Mouse (Mus musculus) erythroblast, adult 5-6 weeks (primary cell): ENCODE results near the gene Ncoa6. TPM values are rescaled to one million over a fixed set of nuclear protein-coding genes. Genes with fewer than 3 reads are reported as not detected.

Experiments
- ATAC-seq: replicated peaks from 2 replicates; pipeline ENCODE4 v1.8.0; 2016; ENCODE audit warnings: moderate number of reproducible peaks, mild to moderate bottlenecking, moderate TSS enrichment, inconsistent platforms; ENCODE audit not compliant: poor library complexity, low FRiP score, severe bottlenecking
- total RNA-seq, 2 experiments: library from RNA; stranded (forward) in 1 of 2; stranded (reverse) in 1 of 2; fragments of 150-400 nt in 1 of 2; fragments of 200-764, 138-1000 nt in 1 of 2; gene quantifications; 2 replicates each; pipeline versions ENCODE4 v1.2.3 to v1.2.4; 2015 to 2017; ENCODE audit warnings: low replicate concordance in 2 of 2

Ncoa6 gene
- total RNA-seq (2015; ENCODE audit: low replicate concordance), result 29.6 and 35.9 TPM in 2 replicates
- 7.2 and 13.7 TPM in 2 replicates for total RNA-seq (2017; ENCODE audit: low replicate concordance)

DNA sequence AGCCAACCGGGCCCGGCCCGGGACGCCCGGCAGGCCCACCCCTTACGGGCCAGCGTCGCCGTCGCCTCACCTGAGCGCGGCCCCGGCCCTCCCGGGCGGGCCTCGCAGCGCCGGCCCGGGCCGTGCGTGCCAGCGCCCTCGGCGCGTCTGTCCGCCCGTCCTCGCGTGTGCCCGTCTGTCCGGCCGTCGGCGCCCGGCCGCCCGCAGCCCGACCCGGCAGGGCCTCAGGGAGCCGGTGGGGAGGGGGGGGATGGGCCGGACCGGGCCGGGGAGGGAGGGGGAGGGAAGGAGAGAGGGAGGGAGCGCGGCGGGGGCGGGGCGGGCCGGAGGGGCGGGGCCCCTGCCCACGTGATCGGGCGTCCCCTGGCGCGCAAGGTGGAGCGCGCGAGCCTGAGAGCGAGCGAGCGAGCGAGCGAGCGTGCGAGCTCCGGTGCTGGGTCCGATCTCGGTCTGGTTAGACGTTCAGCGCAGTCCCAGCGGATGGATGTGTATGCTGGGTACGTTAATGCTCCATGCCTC, at the start of gene Ncoa6:
TSS of gene Ncoa6 (minus strand) at position 325 of the 519 bp plus-strand sequence.
- peak; percentile 84 for ATAC-seq

DNA sequence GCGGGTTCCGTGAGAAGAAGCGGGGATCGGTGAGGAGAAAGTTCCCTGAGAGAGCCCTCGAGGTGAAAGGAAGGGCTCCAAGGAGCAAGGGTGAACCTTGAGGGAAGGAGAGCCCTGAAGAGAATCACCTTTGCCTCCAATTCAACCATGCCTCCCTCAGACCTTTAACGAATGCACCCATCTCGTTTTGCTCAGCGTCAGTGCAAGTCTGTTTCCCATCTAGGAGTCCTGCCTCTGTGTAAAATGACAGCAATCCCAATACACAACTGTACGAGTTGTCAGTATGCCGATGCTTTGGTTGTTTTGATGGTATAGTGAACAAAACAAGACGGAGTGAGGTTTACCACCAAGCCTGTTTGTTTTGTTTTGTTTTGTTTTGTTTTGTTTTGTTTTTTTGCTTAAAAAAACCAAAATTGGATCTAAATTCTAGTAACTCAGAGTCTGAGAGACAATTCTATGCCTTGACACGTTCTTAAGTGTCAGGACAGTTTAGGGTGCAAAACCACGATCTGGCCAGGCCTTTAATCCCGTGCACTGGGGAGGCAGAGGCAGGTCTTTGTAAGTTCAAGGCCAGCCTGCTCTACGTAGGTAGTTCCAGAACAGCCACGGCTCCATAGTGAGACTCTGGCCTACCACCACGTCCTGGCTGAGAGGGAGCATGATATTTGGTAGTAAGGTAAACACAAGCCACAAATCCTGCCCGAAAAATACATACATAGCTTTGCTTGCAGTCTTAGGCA, 45.0 kb upstream of the Ncoa6 start:
- ATAC-seq, result peak; percentile 43

DNA sequence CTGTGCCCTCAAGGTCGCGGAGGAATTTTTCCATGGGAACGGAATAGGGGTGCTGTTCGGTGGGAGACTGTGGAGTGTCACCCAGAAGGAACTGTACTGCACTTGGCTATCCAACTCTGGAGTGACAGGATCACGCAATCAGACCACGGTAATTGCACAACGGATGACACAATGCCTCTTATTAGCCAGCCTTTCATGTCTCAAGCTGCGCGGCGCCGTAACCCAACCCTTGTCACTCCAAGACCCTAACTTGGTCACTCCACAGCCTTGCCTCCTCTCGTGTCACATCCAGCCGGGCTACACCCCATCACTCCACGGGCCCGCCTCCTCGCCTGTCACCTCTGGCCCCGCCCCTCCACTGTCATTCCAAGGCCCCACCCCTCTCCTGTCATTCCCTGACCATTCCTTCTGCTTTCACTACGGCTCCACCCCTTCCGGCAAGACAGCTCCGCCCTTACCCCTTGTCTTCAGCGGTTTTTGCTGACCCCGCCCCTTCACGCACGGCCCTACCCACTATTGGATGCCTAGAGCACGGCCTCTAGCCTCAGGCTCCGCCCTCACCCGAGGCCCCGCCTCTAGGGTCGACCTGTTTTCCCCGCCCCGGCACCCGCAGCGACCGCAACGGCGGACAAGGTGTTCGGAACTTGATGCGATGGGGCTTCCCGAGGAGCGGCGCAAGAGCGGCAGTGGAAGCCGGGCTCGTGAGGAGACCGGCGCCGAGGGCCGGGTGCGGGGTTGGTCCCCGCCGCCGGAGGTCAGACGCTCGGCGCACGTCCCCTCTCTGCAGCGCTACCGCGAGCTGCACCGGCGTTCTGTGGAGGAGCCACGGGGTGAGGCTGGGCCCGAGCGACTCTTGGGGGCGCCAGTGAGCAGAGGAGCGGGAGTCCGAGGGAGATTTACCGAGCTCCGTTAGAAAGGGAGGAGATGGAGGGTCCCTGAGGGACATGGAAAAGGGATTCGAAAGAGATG, 44.0 kb upstream of the Ncoa6 start, which contains the start of the genes Acss2 and Ggt7:
TSS of gene Acss2 (plus strand) at position 494 of the 969 bp plus-strand sequence.
TSS of gene Ggt7 (minus strand) at position 783 of the 969 bp plus-strand sequence.
- peak; percentile 88 for ATAC-seq

- peak; percentile 35 for ATAC-seq
Observed at GRCm38 (mm10) chr2:155515941-155516340, 42.2 kb upstream of the Ncoa6 start.

DNA sequence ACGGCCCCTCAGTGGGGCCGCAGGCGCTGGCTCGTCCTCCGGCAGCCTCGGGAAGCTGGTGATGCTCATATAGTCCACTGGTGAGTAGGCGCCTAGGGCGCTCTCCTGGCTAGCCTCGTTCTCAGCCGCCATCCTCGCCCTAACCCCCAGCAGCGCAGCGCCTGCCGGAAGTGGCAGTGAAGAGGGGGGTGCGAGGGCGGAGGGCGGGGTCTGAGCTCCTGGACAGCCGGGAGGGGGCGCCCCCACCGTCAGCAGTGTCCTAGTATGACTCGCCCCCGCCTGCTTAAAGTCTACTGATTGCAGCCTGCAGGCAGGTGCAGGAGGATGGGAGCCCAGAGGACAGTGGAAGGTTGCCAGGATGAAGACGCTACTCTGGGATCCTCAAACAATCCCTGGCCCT, 41.0 kb upstream of the Ncoa6 start:
- ATAC-seq, result no peak

GRCm38 (mm10) chr2:155513543-155513942, 39.8 kb upstream of the Ncoa6 start:
- ATAC-seq, result no peak

- ATAC-seq, result 0 out of 2 replicates have a peak, but pooled peaks have one; percentile 39
Observed at GRCm38 (mm10) chr2:155512479-155512878, 38.8 kb upstream of the Ncoa6 start.

DNA sequence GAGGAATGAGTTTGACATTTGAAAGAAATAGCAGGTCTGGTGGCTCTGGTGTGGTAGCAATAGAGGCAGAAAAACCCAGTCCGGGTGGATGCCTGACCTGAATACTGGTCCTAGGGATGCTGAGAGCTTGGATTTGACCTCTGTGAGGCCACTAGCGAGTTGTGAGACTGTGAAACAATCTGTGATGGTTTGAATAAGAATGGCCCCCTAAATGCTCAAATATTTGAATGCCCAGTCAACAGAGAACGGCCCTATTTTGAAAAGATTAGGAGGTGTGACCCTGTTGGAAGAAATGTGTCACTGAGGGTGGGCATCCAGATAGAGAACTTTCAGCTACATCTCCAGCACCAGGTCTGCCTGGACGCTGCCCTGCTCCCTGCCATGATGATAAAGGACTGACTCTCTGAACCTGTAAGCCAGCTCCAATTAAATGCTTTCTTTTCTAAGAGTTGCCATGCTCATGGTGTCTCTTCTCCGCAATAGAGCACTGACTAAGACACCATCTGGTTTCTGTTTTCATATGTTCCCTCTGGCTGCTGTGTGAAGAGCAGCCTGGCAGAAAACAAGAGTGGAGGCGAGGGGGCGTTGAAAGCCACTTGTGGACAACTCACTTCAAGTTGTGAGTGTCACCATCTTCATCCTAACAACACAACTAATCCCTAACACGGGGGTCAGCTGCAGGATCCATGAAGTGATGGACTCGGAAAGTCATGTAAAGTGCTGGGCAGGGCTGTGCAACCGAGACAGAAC, 34.2 kb upstream of the Ncoa6 start:
- ATAC-seq, result no peak

GRCm38 (mm10) chr2:155505811-155506210, 32.1 kb upstream of the Ncoa6 start:
- no peak for ATAC-seq

- no peak for ATAC-seq
Observed at GRCm38 (mm10) chr2:155504440-155505355, 31.0 kb upstream of the Ncoa6 start.

DNA sequence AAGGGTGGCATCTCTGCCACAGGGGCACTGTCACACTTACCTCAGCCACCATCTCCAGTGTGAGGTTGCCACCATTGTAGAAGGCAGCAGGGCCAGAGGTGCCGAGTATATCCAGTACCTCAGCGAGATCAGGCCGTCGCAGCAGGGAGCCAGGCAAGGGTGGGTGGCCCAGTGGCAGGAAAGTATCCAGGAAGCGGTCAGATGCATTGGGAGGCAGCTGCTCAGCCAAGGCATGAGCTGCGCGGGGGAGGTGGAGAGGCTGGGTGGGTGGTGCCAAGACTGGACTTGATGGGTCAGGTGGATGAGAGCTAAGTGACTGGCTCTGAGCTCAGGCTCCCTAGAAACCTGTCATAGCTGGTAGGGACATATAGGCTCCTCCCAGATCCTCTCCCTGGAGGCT, 28.9 kb upstream of the Ncoa6 start:
- 0 out of 2 replicates have a peak, but pooled peaks have one; percentile 33 for ATAC-seq

DNA sequence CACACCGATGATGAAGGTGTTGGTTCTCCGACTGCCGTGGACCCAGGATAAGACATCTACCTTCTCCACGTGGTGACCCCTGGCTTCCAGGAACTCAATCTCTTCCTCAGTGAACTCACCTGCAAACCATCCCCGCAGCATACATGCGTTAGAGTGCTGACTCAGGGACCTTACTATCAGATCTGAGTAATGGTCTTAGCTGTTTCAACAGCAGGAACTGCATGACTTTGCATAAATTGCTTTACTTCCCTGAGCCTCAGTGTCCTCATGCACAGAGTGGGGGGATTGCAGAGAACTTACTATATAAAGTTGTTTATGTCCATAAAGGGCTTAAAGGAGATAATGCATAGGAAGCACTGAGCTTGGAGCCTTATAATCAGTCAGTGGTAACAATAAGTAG, 17.3 kb upstream of the Ncoa6 start:
- ATAC-seq, result no peak

- ATAC-seq, result peak; percentile 76
Observed at GRCm38 (mm10) chr2:155482021-155482420, 8.3 kb upstream of the Ncoa6 start.

GRCm38 (mm10) chr2:155472671-155473569, 774 bp downstream of the Ncoa6 start:
- ATAC-seq, result peak; percentile 47; the same call in 1 of the 2 replicates

DNA sequence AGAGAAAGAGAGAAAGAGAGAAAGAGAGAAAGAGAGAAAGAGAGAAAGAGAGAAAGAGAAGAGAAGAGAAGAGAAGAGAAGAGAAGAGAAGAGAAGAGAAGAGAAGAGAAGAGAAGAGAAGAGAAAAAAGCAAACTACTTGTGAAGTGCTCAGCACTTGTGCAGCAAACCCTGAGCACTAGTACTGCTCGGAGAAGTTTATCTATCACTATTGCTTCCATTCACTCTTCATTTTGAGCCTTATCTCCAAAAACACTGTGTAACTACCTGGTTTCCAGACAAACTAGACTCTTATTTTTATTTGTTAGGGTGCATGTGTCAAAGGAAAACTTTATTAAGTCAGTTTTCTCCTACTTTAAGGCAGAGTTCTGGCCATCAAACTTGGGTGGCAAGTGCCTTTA, 6.8 kb downstream of the Ncoa6 start:
- no peak for ATAC-seq

GRCm38 (mm10) chr2:155453591-155453990, 20.1 kb downstream of the Ncoa6 start:
- ATAC-seq, result no peak

GRCm38 (mm10) chr2:155451256-155451655, 22.4 kb downstream of the Ncoa6 start:
- no peak for ATAC-seq
